Mouse (Mus musculus) heart, embryonic 12.5 days (tissue): ENCODE measurements around the gene Dok4. TPM values are rescaled to one million over a fixed set of nuclear protein-coding genes. Genes with fewer than 3 reads are reported as not detected.

Source experiments
- ATAC-seq: fragments of 200-750 bp; cut with Nextera tagmentation; 2 replicates; pipeline ENCODE4 v1.8.0; 2017; ENCODE audit warnings: moderate TSS enrichment, moderate library complexity; ENCODE audit not compliant: insufficient number of reproducible peaks, low FRiP score
- H3K27ac ChIP-seq: fragments of 300-500 bp; sonication (generic); 2 replicates; pipeline ENCODE4 v1.5.1; 2016; ENCODE audit warnings: mild to moderate bottlenecking, moderate library complexity; ENCODE audit not compliant: poor library complexity, severe bottlenecking
- H3K27me3 ChIP-seq: fragments of 300-500 bp; sonication (generic); replicated peaks from 2 replicates; pipeline ENCODE4 v1.6.1; 2016; ENCODE audit warnings: mild to moderate bottlenecking, moderate library complexity
- H3K36me3 ChIP-seq: fragments of 300-500 bp; sonication (generic); 2 replicates; pipeline ENCODE4 v1.6.1; 2016; ENCODE audit warnings: mild to moderate bottlenecking, moderate library complexity
- H3K4me1 ChIP-seq: fragments of 300-500 bp; sonication (generic); replicated peaks from 2 replicates; pipeline ENCODE4 v1.6.1; 2016; ENCODE audit warnings: mild to moderate bottlenecking
- H3K4me2 ChIP-seq: fragments of 300-500 bp; sonication (generic); 2 replicates; pipeline ENCODE4 v1.6.1; 2016; ENCODE audit warnings: mild to moderate bottlenecking, moderate library complexity
- H3K4me3 ChIP-seq: fragments of 300-500 bp; sonication (generic); 2 replicates; pipeline ENCODE4 v1.5.1; 2016; ENCODE audit warnings: mild to moderate bottlenecking
- H3K9ac ChIP-seq: fragments of 300-500 bp; sonication (generic); 2 replicates; pipeline ENCODE4 v1.6.1; 2016; ENCODE audit warnings: mild to moderate bottlenecking, moderate library complexity
- H3K9me3 ChIP-seq: fragments of 300-500 bp; sonication (generic); replicated peaks from 2 replicates; pipeline ENCODE4 v1.6.1; 2016; ENCODE audit warnings: mild to moderate bottlenecking, moderate library complexity
- WGBS: fragments of 180-500 bp; shearing (Covaris S2); methylation state at CpG from one replicate; pipeline ENCODE4 v1.1.7; 2016; 5-methylcytosine and 5-hydroxymethylcytosine counted together
- polyA plus RNA-seq: library from polyadenylated mRNA; unstranded; fragments of >200 nt; fragmentation: Nextera tagmentation; extraction: Ambion mirVana; gene quantifications from 2 replicates; pipeline ENCODE4 v1.2.1, GENCODE M21; 2016

The Dok4 gene
- polyA plus RNA-seq: 53.3 and 54.2 TPM in 2 replicates

- Histone ChIP-seq H3K4me1 (peaks cover 44% of the 10 kb centered on the region), H3K36me3 (no peaks in the 10 kb centered on the region), H3K9ac (peak within 1 kb of the TSS; percentile 84), H3K27ac (peak within 1 kb of the TSS; percentile 84), H3K27me3 (no peaks in the 10 kb centered on the region), H3K9me3 (no peaks in the 10 kb centered on the region), H3K4me3 (peak within 1 kb of the TSS; percentile 72), H3K4me2 (peak within 1 kb of the TSS; percentile 90)
- under 1% methylated on average over 36 of the region's 37 CpGs for WGBS
- ATAC-seq: peak; percentile 88
Observed at GRCm38 (mm10) chr8:94876197-94876730, at the start of gene Dok4. Gene Dok4 (minus strand): TSS chr8:94876330.

GRCm38 (mm10) chr8:94923405-94923804, 47.3 kb upstream of the Dok4 start, which contains the start of gene Adgrg5:
Gene Adgrg5 (plus strand): TSS chr8:94923694.
- H3K36me3 ChIP-seq: no peaks in the 10 kb centered on the region
- no peak for ATAC-seq
- H3K4me3 ChIP-seq: no peak within 1 kb of the TSS
- no peaks in the 10 kb centered on the region for H3K9me3 ChIP-seq
- no peak within 1 kb of the TSS for H3K9ac ChIP-seq
- H3K4me2 ChIP-seq: no peak within 1 kb of the TSS
- no peak within 1 kb of the TSS for H3K27ac ChIP-seq
- WGBS: 41% methylated on average over 8 of the region's 8 CpGs
- no peaks in the 10 kb centered on the region for H3K27me3 ChIP-seq
- H3K4me1 ChIP-seq: peaks cover 20% of the 10 kb centered on the region

GRCm38 (mm10) chr8:94922602-94923001, 46.5 kb upstream of the Dok4 start:
- H3K4me3 ChIP-seq: no peak overlapping the region
- H3K27ac ChIP-seq: no peak overlapping the region
- ATAC-seq: no peak
- no peak overlapping the region for H3K9ac ChIP-seq
- H3K27me3 ChIP-seq: no peaks in the 10 kb centered on the region
- H3K4me2 ChIP-seq: no peak overlapping the region
- peaks cover 24% of the 10 kb centered on the region for H3K4me1 ChIP-seq
- WGBS: 20% methylated on average over 8 of the region's 8 CpGs
- H3K36me3 ChIP-seq: no peaks in the 10 kb centered on the region
- no peaks in the 10 kb centered on the region for H3K9me3 ChIP-seq

GRCm38 (mm10) chr8:94922176-94922575, 46.0 kb upstream of the Dok4 start:
- no peaks in the 10 kb centered on the region for H3K27me3 ChIP-seq
- H3K36me3 ChIP-seq: no peaks in the 10 kb centered on the region
- H3K4me3 ChIP-seq: no peak overlapping the region
- H3K9ac ChIP-seq: no peak overlapping the region
- ATAC-seq: no peak
- WGBS: 57% methylated on average over 6 of the region's 6 CpGs
- no peak overlapping the region for H3K27ac ChIP-seq
- H3K9me3 ChIP-seq: no peaks in the 10 kb centered on the region
- H3K4me1 ChIP-seq: peaks cover 24% of the 10 kb centered on the region
- H3K4me2 ChIP-seq: no peak overlapping the region

- Histone ChIP-seq H3K4me1 (peaks cover 52% of the 10 kb centered on the region), H3K27me3 (no peaks in the 10 kb centered on the region), H3K4me3 (no peak overlapping the region), H3K36me3 (no peaks in the 10 kb centered on the region), H3K4me2 (no peak overlapping the region), H3K27ac (no peak overlapping the region), H3K9ac (no peak overlapping the region), H3K9me3 (no peaks in the 10 kb centered on the region)
- no peak for ATAC-seq
Observed at GRCm38 (mm10) chr8:94919256-94919655, 43.1 kb upstream of the Dok4 start.

GRCm38 (mm10) chr8:94917851-94918495, 41.8 kb upstream of the Dok4 start, which contains the start of gene Ccdc102a:
Gene Ccdc102a (minus strand): TSS chr8:94918098.
- Histone ChIP-seq H3K4me3 (peak within 1 kb of the TSS; percentile 82), H3K9me3 (no peaks in the 10 kb centered on the region), H3K4me2 (peak within 1 kb of the TSS; percentile 74), H3K4me1 (peaks cover 60% of the 10 kb centered on the region), H3K9ac (peak within 1 kb of the TSS; percentile 87), H3K27ac (peak within 1 kb of the TSS; percentile 74), H3K27me3 (0 out of 2 replicates have a peak, but pooled peaks cover 2% of the 10 kb centered on the region), H3K36me3 (peaks cover 3% of the 10 kb centered on the region)
- peak; percentile 65 for ATAC-seq
- WGBS: 3% methylated on average over 48 of the region's 51 CpGs

GRCm38 (mm10) chr8:94917352-94917751, 41.2 kb upstream of the Dok4 start:
- H3K27me3 ChIP-seq: 0 out of 2 replicates have a peak, but pooled peaks cover 8% of the 10 kb centered on the region
- peak overlapping the region; percentile 74 for H3K4me2 ChIP-seq
- peak overlapping the region; percentile 87 for H3K9ac ChIP-seq
- H3K36me3 ChIP-seq: peaks cover 8% of the 10 kb centered on the region
- no peaks in the 10 kb centered on the region for H3K9me3 ChIP-seq
- peak overlapping the region; percentile 74 for H3K27ac ChIP-seq
- H3K4me1 ChIP-seq: peaks cover 57% of the 10 kb centered on the region
- WGBS: 0% methylated on average over 27 of the region's 27 CpGs
- peak overlapping the region; percentile 82 for H3K4me3 ChIP-seq
- peak; percentile 96 for ATAC-seq

GRCm38 (mm10) chr8:94916960-94917324, 40.8 kb upstream of the Dok4 start:
- no peak; the same call in 1 of the 2 replicates for ATAC-seq
- no peaks in the 10 kb centered on the region for H3K9me3 ChIP-seq
- 0 out of 2 replicates have a peak, but pooled peaks cover 8% of the 10 kb centered on the region for H3K27me3 ChIP-seq
- H3K4me1 ChIP-seq: peaks cover 53% of the 10 kb centered on the region
- H3K4me2 ChIP-seq: peak overlapping the region; percentile 74
- H3K27ac ChIP-seq: peak overlapping the region; percentile 38; the same call in 1 of the 2 replicates
- 5% methylated on average over 10 of the region's 10 CpGs for WGBS
- H3K36me3 ChIP-seq: peaks cover 12% of the 10 kb centered on the region
- peak overlapping the region; percentile 80 for H3K9ac ChIP-seq
- peak overlapping the region; percentile 82 for H3K4me3 ChIP-seq

- no peak for ATAC-seq
- Histone ChIP-seq H3K27ac (peak overlapping the region; percentile 38; the same call in 1 of the 2 replicates), H3K9ac (peak overlapping the region; percentile 80), H3K4me3 (peak overlapping the region; percentile 82), H3K36me3 (peaks cover 17% of the 10 kb centered on the region), H3K4me1 (peaks cover 53% of the 10 kb centered on the region), H3K4me2 (peak overlapping the region; percentile 74), H3K9me3 (no peaks in the 10 kb centered on the region), H3K27me3 (0 out of 2 replicates have a peak, but pooled peaks cover 8% of the 10 kb centered on the region)
- WGBS: 43% methylated on average over 9 of the region's 9 CpGs
Observed at GRCm38 (mm10) chr8:94916311-94916959, 40.3 kb upstream of the Dok4 start.

GRCm38 (mm10) chr8:94914701-94915101, 38.6 kb upstream of the Dok4 start:
- H3K27ac ChIP-seq: peak overlapping the region; percentile 69
- WGBS: 25% methylated on average over 3 of the region's 3 CpGs
- peak; percentile 23; the same call in 1 of the 2 replicates for ATAC-seq
- no peak overlapping the region for H3K4me3 ChIP-seq
- no peaks in the 10 kb centered on the region for H3K9me3 ChIP-seq
- peak overlapping the region; percentile 46; the same call in 1 of the 2 replicates for H3K9ac ChIP-seq
- H3K4me1 ChIP-seq: peaks cover 56% of the 10 kb centered on the region
- peaks cover 32% of the 10 kb centered on the region for H3K36me3 ChIP-seq
- 0 out of 2 replicates have a peak, but pooled peaks cover 8% of the 10 kb centered on the region for H3K27me3 ChIP-seq
- peak overlapping the region; percentile 53 for H3K4me2 ChIP-seq

- Histone ChIP-seq H3K9ac (no peak overlapping the region), H3K4me3 (no peak overlapping the region), H3K36me3 (peaks cover 36% of the 10 kb centered on the region), H3K27ac (peak overlapping the region; percentile 69; the same call in 1 of the 2 replicates), H3K4me2 (peak overlapping the region; percentile 53), H3K4me1 (peaks cover 56% of the 10 kb centered on the region), H3K9me3 (no peaks in the 10 kb centered on the region), H3K27me3 (0 out of 2 replicates have a peak, but pooled peaks cover 8% of the 10 kb centered on the region)
- no peak for ATAC-seq
- WGBS: 67% methylated on average over 6 of the region's 6 CpGs
Observed at GRCm38 (mm10) chr8:94914256-94914655, 38.1 kb upstream of the Dok4 start.
